Mouse (Mus musculus): ENCODE results near the gene Dkkl1. TPM values are rescaled to one million over a fixed set of nuclear protein-coding genes. Genes with fewer than 3 reads are reported as not detected.
A peak's percentile ranks its signal among the peaks of the same experiment; 100 is the strongest.

Gene Dkkl1
- total and polyA plus RNA-seq, 3 experiments, result 9.2 to 32.0 TPM; not detected in 1

DNA sequence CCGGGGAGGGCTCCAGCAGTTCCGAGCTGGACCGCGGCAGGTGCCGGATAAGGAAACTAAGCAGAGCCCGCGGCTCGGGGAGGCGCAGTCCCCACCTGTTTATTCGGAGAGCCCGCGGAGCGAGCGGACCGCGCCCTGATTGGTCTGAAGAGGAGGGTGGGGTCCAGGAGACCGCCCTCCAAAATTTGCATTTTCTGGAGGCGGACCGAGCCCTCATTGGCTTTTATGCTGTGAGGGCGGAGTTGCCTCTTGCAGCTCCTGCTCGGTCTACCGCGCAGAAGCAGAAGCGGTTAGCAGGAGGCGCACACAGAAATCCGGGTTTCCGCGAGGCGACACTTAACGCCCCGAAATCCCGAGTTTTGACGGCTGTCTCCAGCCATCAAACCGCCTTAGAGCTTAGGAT is 29.7 kb downstream of the Dkkl1 start (continued):
- TF ChIP-seq POLR2AphosphoS5 (IDR thresholded peaks at IDR 0.05; ENCODE audit: borderline replicate concordance, low read depth, low read length) (no peak), MXI1 (IDR thresholded peaks at IDR 0.05; ENCODE audit: low read depth, low read length) (no peak; the same call in 1 of the 2 replicates), JUND (IDR thresholded peaks at IDR 0.05; ENCODE audit: low read depth, low read length) (no peak), TAL1 (IDR thresholded peaks at IDR 0.05; ENCODE audit: low read length) (no peak), ELF1 (IDR thresholded peaks at IDR 0.05; ENCODE audit: low read depth, low read length) (no peak), POLR2A (IDR thresholded peaks at IDR 0.05; ENCODE audit: control insufficient read depth in 1 of 2, insufficient read depth in 1 of 2, low read depth in 1 of 2, low read length in 2 of 2, poor library complexity in 1 of 2) (peak; percentile 56 to 90; a peak in 2 of 4 replicates), CTCF (IDR thresholded peaks at IDR 0.05 in 2 of 3, conservative IDR thresholded peaks at IDR 0.05 in 1 of 3; ENCODE audit: control insufficient read depth in 1 of 3, insufficient read depth in 1 of 3, low read depth in 2 of 3, low read length in 3 of 3, poor library complexity in 1 of 3, severe bottlenecking in 1 of 3) (no peak), ZNF384 (IDR thresholded peaks at IDR 0.05; ENCODE audit: low read depth, low read length) (no peak), HCFC1 (IDR thresholded peaks at IDR 0.05; ENCODE audit: low read depth, low read length) (no peak; the same call in 1 of the 2 replicates), GABPA (IDR thresholded peaks at IDR 0.05; ENCODE audit: low read depth, low read length) (no peak), ZC3H11A (IDR thresholded peaks at IDR 0.05; ENCODE audit: low read depth, low read length) (no peak), USF1 (IDR thresholded peaks at IDR 0.05; ENCODE audit: low read depth, low read length) (no peak), ZMIZ1 (IDR thresholded peaks at IDR 0.05; ENCODE audit: low read depth, low read length) (peak; percentile 74; the same call in 1 of the 2 replicates), NRF1 (IDR thresholded peaks at IDR 0.05; ENCODE audit: insufficient read depth, low read depth, low read length, poor library complexity, severe bottlenecking) (peak; percentile 66), MYB (IDR thresholded peaks at IDR 0.05; ENCODE audit: low read depth, low read length) (no peak), ETS1 (IDR thresholded peaks at IDR 0.05; ENCODE audit: low read depth, low read length) (no peak), MEF2A (IDR thresholded peaks at IDR 0.05; ENCODE audit: extremely low read depth, insufficient replicate concordance, low read depth, low read length, poor library complexity, severe bottlenecking) (no peak), NELFE (IDR thresholded peaks at IDR 0.05; ENCODE audit: low read depth, low read length) (peak; percentile 81)

DNA sequence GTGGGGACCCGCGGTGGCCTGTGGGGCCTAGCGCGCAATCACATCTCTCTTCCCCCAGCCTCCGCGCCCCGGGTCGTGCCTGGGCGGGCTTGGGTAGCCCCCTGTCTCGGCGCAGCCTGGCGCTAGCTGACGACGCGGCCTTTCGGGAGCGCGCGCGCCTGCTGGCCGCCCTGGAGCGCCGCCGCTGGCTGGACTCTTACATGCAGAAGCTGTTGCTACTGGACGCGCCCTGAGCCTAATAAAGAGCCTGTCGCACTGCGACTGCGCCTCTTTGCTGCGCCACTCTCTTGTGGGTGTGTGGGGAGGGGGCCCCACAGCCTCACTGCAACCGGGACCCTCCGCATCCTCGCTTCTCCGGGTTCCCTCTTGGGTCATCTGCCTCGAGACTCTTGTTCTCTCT is 30.4 kb downstream of the Dkkl1 start:
- no peak for DNase-seq (ENCODE audit: low read depth, low spot score)
- no peak overlapping the region; the same call in 1 of the 2 replicates for H3K9ac ChIP-seq (ENCODE audit: control insufficient read depth, low read depth, low read length, poor library complexity, severe bottlenecking)
- no peaks in the 10 kb centered on the region for H3K79me2 ChIP-seq (ENCODE audit: control insufficient read depth, insufficient read depth, low read length, poor library complexity)
- H3K27ac ChIP-seq (ENCODE audit: control insufficient read depth, low read depth, low read length), result no peak overlapping the region
- H3K36me3 ChIP-seq (ENCODE audit: control insufficient read depth in 1 of 2, insufficient read depth in 2 of 2, low read length in 2 of 2), result peaks cover 0 to 3% of the 10 kb centered on the region in 2 experiments; a peak in 2 of 4 replicates
- H3K27me3 ChIP-seq (ENCODE audit: control insufficient read depth in 1 of 2, insufficient read depth in 2 of 2, low read length in 2 of 2), result no peaks in the 10 kb centered on the region
- no peak overlapping the region for H3K4me3 ChIP-seq (ENCODE audit: control insufficient read depth in 1 of 2, insufficient read depth in 1 of 2, low read depth in 2 of 2, low read length in 2 of 2)
- H3K9me3 ChIP-seq (replicated peaks; ENCODE audit: insufficient read depth, low read length), result no peaks in the 10 kb centered on the region
- H3K4me1 ChIP-seq (ENCODE audit: control insufficient read depth in 1 of 2, insufficient read depth in 2 of 2, low read length in 2 of 2), result peaks cover 0 to 5% of the 10 kb centered on the region in 2 experiments; a peak in 2 of 4 replicates
- no peak for TF ChIP-seq ZC3H11A (IDR thresholded peaks at IDR 0.05; ENCODE audit: low read depth, low read length)
- TF ChIP-seq MAX (IDR thresholded peaks at IDR 0.05; ENCODE audit: low read length), result no peak
- no peak for TF ChIP-seq TBP (IDR thresholded peaks at IDR 0.05; ENCODE audit: low read depth, low read length)
- no peak for TF ChIP-seq USF1 (IDR thresholded peaks at IDR 0.05; ENCODE audit: low read depth, low read length)
- no peak for TF ChIP-seq ZNF384 (IDR thresholded peaks at IDR 0.05; ENCODE audit: low read depth, low read length)
- TF ChIP-seq HCFC1 (IDR thresholded peaks at IDR 0.05; ENCODE audit: low read depth, low read length), result no peak
- TF ChIP-seq E2F4 (IDR thresholded peaks at IDR 0.05; ENCODE audit: borderline replicate concordance, low read depth, low read length), result no peak
- TF ChIP-seq GATA1 (IDR thresholded peaks at IDR 0.05; ENCODE audit: low read depth, low read length), result no peak
- TF ChIP-seq MYB (IDR thresholded peaks at IDR 0.05; ENCODE audit: low read depth, low read length), result no peak
